Mouse (Mus musculus) megakaryocyte progenitor cell, adult 5-6 weeks (primary cell): Measurements from ENCODE around the gene Ssna1. TPM values are rescaled to one million over a fixed set of nuclear protein-coding genes. Genes with fewer than 3 reads are reported as not detected.
"Not testable (repeated sequence)": the region's sequence is repeated elsewhere in the genome, so short reads cannot be mapped to it uniquely, and the experiment has no call there.

ENCODE experiments used
- ATAC-seq: replicated peaks from 2 replicates; pipeline ENCODE4 v1.8.0; 2016; ENCODE audit warnings: mild to moderate bottlenecking, moderate TSS enrichment, inconsistent platforms; ENCODE audit not compliant: poor library complexity
- total RNA-seq, 2 experiments: library from RNA; stranded (forward) in 1 of 2; stranded (reverse) in 1 of 2; fragments of 157-497, 149-512 nt in 1 of 2; fragments of 200-1000 nt in 1 of 2; gene quantifications; 2 replicates each; pipeline versions ENCODE4 v1.2.3 to v1.2.4; 2015 to 2017

Gene Ssna1
- total RNA-seq, 2 experiments from 2014 or later, result 92.7 to 136 TPM

GRCm38 (mm10) chr2:25262291-25262767 lies 9.9 kb downstream of the Ssna1 start, which contains the start of gene Tprn:
TSS of gene Tprn (plus strand) at chr2:25262618.
- peak; percentile 97 for ATAC-seq

GRCm38 (mm10) chr2:25261870-25262269 lies 10.4 kb downstream of the Ssna1 start:
- ATAC-seq, result no peak

GRCm38 (mm10) chr2:25258887-25259286 lies 13.4 kb downstream of the Ssna1 start:
- ATAC-seq, result no peak

GRCm38 (mm10) chr2:25257250-25257649 lies 15.0 kb downstream of the Ssna1 start:
- not testable (repeated sequence) for ATAC-seq

- ATAC-seq, result peak; percentile 76
Measured at GRCm38 (mm10) chr2:25256443-25257109, 15.7 kb downstream of the Ssna1 start.

GRCm38 (mm10) chr2:25255284-25255779 lies 16.9 kb downstream of the Ssna1 start, which contains the start of gene Tmem203:
TSS of gene Tmem203 (plus strand) at chr2:25255439.
- peak; percentile 91 for ATAC-seq

- peak; percentile 35; the same call in 1 of the 2 replicates for ATAC-seq
Measured at GRCm38 (mm10) chr2:25252331-25252730, 19.9 kb downstream of the Ssna1 start.

- ATAC-seq, result no peak
Measured at GRCm38 (mm10) chr2:25246183-25247072, 25.8 kb downstream of the Ssna1 start, which contains the start of gene AL732309.1. TSS of gene AL732309.1 (minus strand) at chr2:25246863.

DNA sequence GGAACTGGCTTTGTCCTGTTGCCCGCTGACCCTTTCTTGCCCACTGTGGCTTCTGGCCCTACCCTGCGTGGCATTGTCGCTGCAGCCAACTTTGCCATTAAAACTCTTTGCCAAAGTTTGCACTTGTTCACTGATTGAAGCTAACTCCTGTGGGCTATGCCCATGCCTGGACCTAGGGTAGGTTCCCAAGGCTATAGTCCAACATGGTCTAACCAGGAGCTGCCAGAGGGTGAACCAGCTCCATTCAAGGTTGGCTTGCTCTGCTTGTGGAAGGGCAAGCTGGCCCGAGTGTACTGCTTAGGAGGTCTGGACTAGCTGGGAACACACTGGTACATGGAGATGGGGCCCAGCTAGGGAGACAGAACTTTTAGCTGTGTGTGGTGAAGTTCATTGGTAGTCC lies 28.1 kb downstream of the Ssna1 start:
- ATAC-seq, result no peak

DNA sequence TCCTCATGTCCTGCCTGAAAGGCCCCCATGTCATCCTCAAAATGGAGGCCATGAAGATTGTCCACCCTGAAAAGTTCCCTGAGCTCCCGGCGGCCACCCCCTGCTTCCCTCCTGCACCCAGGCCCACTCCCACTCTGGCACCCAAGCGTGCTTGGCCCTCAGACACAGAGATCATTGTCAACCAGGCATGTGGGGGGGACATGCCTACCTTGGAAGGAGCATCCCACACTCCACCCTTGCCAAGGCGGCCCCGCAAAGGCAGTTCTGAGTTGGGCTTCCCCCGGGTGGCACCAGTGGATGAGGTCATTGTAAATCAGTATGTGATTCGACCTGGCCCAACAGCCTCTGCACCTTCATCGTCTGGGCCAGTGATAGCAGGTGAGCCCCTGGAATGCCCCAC lies 28.9 kb downstream of the Ssna1 start:
- ATAC-seq, result no peak

DNA sequence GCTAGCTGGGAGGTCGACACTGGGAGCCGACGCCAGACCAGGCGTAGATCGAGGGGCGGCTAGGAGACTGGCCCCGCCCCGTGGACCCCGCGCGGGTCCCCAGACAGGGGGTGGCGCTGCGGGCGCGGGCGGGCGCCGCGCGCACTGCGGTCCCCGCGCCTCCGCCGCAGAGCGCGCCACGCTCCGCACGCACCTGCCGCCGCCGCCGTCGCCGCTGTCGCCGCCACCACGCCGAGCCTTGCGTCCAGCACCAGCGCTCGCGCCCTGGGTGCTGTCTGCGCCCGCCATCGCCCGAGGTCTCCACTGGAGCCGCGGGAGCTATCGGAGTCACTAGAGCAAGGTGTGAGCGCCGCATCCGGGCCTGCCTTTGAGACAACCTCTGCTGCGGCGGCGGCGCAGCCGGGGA lies 30.1 kb downstream of the Ssna1 start, which contains the start of the genes Rnf208 and Cysrt1:
Rnf208 (plus strand) TSS at position 155 of the 406 bp plus-strand sequence.
Cysrt1 (minus strand) TSS at position 352 of the 406 bp plus-strand sequence.
- ATAC-seq, result no peak

DNA sequence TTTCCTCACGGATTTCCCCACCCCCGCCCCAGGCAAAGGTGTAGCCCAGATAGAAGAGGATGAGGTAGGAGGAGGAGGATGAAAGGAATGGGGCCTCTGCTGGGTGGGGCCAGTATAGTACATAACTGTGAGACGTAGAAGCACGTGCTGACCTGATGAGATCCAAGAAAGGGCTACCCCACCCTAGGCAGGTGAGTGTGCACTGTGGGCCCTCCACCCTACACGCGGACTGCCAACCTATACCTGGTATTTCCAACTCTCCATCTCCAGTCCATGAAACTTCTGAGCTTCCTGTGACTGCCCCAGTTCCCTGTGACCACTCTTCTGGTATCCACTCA lies 30.8 kb downstream of the Ssna1 start:
- no peak for ATAC-seq

DNA sequence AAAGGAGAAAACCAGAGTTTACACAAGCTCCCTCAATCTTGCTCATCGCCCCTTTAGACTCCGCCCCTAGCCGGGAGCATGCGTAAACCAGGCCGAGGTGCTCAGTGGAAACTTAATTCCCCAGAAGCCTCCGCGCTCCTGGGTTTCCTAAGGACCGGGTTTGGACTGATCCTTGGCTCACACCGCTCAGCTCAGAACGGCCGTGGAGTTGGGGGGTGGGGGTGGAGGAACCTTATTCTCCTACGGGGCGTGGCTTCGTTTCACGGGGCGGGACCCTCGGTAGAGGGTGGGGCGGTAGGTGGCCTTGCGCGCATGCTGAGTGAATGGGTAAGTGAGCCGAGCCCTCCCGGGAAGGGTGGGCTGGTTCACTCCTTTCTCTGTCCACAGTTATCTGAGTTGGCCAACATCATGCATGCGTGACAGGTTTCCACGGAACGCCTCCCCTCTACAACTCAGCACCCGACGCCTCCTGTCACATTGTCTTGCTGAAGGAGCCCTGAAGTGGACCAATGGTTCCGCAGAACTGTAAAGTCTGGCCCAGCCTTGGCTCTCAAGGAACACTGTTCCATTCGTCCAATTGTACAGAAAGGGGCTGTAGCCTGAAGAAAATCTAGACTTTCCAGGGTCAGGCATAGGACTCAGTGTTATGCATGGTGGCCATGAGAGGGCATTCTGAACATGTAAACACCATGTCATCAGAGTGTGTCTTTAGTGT lies 31.4 kb downstream of the Ssna1 start:
- ATAC-seq, result peak; percentile 84

DNA sequence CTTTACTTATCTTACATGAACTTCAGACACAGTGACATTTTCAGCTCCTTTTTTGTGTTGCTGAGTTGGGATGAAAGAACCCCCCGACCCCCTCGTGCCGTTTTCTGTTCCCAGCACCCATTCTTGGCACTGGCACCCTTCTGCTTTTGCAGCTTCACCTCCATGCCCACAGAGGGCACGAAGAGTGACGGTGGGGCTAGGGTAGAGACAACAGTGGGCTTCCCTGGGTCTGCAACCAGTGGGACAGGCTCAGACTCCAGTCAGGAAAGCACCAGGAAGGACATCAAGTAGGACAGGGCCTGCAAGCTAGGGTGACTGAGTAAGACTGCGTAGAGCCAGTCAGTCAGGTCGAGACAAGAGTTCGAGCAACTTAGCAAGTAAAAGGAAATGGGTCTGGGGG lies 31.9 kb downstream of the Ssna1 start:
- no peak for ATAC-seq

GRCm38 (mm10) chr2:25239766-25240165 lies 32.5 kb downstream of the Ssna1 start:
- ATAC-seq, result no peak

DNA sequence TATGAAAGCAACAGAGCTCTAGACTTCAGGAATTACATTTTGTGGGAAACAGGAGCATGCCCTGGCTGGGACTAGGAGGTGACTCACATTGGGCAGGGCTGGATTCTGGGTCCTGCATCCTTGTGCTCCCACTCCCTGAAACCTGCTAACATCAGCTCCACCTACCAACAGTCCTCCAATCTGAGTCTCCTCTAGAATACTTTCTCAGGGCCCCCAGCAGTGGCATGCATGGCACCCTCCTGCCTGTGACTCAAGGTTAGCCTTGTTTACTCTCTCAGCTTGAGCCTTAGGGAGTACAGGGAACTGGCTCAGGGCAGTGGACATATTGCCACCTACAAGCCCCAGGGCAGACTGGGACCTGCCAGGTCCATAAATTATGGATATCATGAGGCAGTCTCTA lies 34.1 kb downstream of the Ssna1 start:
- ATAC-seq, result no peak

- no peak for ATAC-seq
Measured at GRCm38 (mm10) chr2:25237522-25237921, 34.7 kb downstream of the Ssna1 start.

- no peak for ATAC-seq
Measured at GRCm38 (mm10) chr2:25236614-25237013, 35.6 kb downstream of the Ssna1 start, which contains the start of gene Rnf224. TSS of gene Rnf224 (minus strand) at chr2:25236787.

- no peak for ATAC-seq
Measured at GRCm38 (mm10) chr2:25234551-25235220, 37.6 kb downstream of the Ssna1 start.

GRCm38 (mm10) chr2:25234050-25234449 lies 38.2 kb downstream of the Ssna1 start, which contains the start of gene Slc34a3:
TSS of gene Slc34a3 (minus strand) at chr2:25234364.
- no peak for ATAC-seq
